Mouse (Mus musculus) activated CD4-positive, CD25-positive, alpha-beta regulatory T cell, adult 4 months (primary cell): ENCODE measurements at regions not wholly inside any gene's neighbourhood (a gene's known extent, or its start where the extent isn't known, plus 50 kb on each side); places are given as distances from the start of the nearest gene placed in this dataset.

Source experiments
- ATAC-seq: one replicate; pipeline ENCODE4 v1.8.0; 2017

DNA sequence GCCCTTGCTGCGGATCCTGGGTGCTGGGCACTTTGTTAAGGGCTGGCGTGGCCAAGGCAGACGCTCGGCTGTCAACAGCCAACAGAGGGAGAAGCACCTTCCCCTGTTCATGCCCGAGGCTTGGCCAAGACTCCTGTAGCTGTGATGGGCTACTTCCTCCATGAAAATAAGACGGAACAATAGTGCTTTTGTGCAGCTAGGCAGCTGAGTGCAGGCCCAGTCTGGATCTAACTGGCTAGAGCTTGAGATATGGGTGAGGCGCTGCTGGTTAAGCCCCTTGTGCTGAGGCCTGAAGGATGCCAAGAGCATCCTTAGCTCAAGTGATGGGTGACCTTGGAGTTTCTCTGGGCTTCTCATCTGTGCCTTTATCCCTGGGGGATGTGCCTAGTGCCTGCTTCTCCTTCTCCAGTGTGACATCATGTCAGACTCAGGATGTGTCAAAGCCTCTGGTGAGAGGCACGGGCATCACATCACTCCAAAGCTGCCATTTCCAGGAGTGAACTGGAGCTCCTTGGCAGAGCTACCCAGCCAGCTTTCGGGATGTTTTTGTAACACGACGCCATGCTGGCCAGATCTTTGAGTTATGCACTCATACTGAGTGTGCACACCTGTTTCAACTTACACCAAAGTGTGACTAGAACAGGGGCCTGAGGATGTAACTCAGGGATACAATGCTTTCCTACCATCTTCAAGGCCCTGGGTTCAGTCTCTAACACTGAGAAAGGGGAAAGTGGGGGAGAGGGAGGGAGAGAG is 360.1 kb upstream of the Tbx3 start:
- ATAC-seq, result no peak

GRCm38 (mm10) chr5:119312808-119313207 is 357.7 kb upstream of the Tbx3 start:
- no peak for ATAC-seq

GRCm38 (mm10) chr5:119315149-119315548 is 355.3 kb upstream of the Tbx3 start:
- no peak for ATAC-seq

GRCm38 (mm10) chr5:119317617-119318016 is 352.9 kb upstream of the Tbx3 start:
- no peak for ATAC-seq

DNA sequence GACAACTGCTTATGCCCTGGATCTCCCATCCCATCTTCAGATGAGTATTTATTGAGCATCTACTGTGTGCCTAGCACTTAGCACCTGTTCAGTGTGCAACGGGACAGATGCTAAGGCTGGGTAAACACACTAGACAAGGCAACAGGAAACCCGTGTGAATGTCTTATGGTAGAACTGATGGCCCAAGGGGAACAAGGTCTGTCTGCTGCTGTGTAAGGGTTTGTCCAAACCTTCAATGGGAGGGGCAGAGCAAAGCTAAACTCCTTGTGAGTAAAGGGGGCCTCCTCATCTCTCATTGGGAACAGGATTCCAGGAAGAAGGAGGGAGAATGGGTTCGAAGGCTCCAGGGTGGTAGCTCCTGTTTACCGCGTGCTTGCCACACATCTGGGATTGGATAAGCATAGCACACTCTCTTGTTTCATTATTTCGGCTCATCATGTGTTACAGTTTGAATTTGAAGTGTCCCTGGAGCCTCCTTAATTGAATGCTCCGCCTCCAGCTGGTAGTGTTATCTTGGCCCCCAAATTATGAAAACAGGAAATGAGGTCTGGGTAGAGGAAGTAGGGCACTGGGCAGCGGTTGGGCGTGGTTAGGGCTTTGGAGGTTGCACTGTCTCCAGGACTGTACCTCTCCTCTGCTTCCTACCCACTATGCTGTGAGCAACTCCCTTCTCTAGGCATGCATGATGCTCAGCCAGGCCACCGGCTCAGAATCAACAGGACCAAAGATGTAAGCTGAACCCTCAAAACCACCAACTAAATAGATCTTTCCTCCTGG is 348.9 kb upstream of the Tbx3 start:
- no peak for ATAC-seq

GRCm38 (mm10) chr5:119322411-119322810 is 348.1 kb upstream of the Tbx3 start:
- ATAC-seq, result no peak

GRCm38 (mm10) chr5:119325681-119326255 is 344.7 kb upstream of the Tbx3 start:
- ATAC-seq, result no peak

GRCm38 (mm10) chr5:119326895-119327294 is 343.6 kb upstream of the Tbx3 start:
- ATAC-seq, result no peak

GRCm38 (mm10) chr5:119328971-119329370 is 341.5 kb upstream of the Tbx3 start:
- no peak for ATAC-seq

DNA sequence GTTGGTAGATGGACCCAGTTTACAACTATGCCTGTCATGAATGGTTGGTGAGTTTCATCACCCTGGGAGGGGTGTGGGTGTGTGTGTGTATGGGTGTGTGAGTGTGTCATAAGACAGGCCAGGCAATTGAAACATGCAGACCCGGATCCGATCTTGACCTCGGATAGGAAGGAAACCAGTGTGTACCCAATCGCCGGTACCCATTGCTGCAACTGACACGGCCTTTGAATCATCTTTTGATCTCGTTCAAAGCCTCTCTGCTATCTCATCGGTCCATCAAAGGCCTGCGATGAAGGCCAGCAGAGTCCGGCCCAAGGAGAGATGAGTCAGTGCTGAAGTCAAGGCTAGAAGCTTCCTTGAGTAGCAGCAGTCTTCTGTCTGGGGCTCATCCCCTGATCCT is 341.1 kb upstream of the Tbx3 start:
- no peak for ATAC-seq

- ATAC-seq, result no peak
Measured at GRCm38 (mm10) chr5:119329860-119330259, 340.6 kb upstream of the Tbx3 start.

DNA sequence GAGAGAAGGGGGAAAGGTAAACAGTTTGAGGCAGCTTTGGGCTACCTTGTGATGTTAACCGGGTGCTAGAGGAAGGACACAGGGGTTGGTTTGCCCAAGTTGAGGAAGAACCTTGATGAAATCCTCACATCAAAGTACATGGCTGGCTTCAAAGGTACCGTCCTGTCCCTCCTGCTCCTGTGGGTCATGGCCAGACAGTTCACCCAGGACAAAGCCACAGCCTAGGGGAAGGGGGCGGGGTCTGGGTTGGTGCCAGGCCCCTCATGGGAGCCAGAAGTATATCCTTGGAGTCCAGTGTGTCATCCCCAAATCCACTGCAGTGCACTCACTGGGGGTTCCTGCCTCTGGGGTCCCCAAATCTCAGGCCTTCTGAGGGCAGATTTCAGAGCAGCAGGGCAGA is 339.0 kb upstream of the Tbx3 start:
- ATAC-seq, result no peak

DNA sequence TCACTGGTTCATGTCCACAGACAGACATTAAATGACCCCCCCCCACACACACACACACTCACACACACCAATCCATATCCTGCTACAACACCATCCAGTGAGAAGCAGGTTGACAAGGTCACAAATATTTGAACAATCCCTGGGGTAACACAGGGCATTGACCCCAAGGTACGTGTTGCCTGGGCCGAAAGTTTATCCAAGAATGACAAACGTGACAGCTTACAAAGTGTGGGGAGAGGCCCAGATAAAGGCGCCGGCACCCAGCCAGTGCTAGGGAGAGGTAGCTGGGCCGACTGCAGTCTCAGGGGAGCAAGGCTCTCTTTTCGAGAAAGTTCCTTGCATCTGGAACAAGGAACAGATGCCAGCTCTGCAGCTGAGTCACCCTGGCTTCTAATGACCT is 337.8 kb upstream of the Tbx3 start:
- ATAC-seq, result no peak

GRCm38 (mm10) chr5:119335211-119335610 is 335.3 kb upstream of the Tbx3 start:
- no peak for ATAC-seq

GRCm38 (mm10) chr5:119335979-119336378 is 334.5 kb upstream of the Tbx3 start:
- ATAC-seq, result no peak

- ATAC-seq, result no peak
Measured at GRCm38 (mm10) chr5:119337739-119338138, 332.7 kb upstream of the Tbx3 start.

- ATAC-seq, result no peak
Measured at GRCm38 (mm10) chr5:119338711-119339110, 331.8 kb upstream of the Tbx3 start.

DNA sequence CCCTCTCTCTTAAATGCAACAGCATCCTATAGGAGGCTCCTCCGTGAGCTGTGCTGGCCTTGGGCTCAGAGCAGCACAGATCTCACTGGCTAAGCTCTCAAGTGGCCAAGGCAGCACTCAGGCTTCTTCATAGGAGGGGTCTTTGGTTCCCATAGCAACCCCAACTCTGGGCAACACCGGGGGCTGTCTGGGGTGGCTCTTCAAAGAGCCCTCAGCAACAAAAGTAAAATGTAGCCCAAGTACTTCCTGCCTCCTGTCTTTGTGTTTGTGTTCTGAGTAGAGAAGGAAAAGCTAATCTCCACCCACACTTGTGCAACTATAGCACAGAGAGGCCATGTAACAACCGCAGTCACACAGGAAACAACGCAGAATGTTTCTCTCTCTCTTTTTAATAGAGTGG is 322.2 kb upstream of the Tbx3 start:
- ATAC-seq, result peak; percentile 63

- ATAC-seq, result no peak
Measured at GRCm38 (mm10) chr5:119349395-119349794, 321.1 kb upstream of the Tbx3 start.

- ATAC-seq, result no peak
Measured at GRCm38 (mm10) chr5:119350325-119350915, 320.0 kb upstream of the Tbx3 start.

DNA sequence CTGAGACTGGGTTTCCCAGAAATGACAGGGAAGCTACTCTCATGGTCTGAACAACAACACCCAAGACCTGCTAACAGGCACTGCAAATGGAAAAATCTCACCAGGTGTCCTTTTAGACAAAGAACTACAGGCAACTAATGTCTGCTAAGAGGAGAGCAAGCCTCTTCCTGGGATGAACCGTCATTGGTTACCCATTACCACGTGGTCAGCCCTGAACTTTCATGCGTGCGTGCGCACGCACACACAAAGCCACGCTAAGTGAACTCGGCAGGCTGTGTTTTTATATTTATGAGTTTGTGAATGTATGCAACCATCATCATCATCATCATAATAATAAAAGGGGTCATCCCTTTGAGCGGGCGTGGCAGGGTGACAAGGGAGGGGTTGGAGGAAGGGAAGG is 315.0 kb upstream of the Tbx3 start:
- ATAC-seq, result no peak

GRCm38 (mm10) chr5:119356051-119356450 is 314.4 kb upstream of the Tbx3 start:
- ATAC-seq, result no peak

- no peak for ATAC-seq
Measured at GRCm38 (mm10) chr5:119359709-119360108, 310.8 kb upstream of the Tbx3 start.

GRCm38 (mm10) chr5:119360351-119360750 is 310.1 kb upstream of the Tbx3 start:
- ATAC-seq, result no peak
